Mouse (Mus musculus): ENCODE measurements around the gene Lilr4b.

The Lilr4b gene

GRCm38 (mm10) chr10:51520021-51520420 lies 39.6 kb downstream of the Lilr4b start:
- H3K27me3 ChIP-seq (ENCODE audit: insufficient read depth, low read length): no peaks in the 10 kb centered on the region
- TF ChIP-seq CTCF (conservative IDR thresholded peaks at IDR 0.05; ENCODE audit: low read length) (no peak), NANOG (IDR thresholded peaks at IDR 0.05; ENCODE audit: borderline replicate concordance, low read length) (no peak), POU5F1 (IDR thresholded peaks at IDR 0.05; ENCODE audit: borderline replicate concordance, low read length) (no peak)

GRCm38 (mm10) chr10:51521453-51521852 lies 41.0 kb downstream of the Lilr4b start:
- Histone ChIP-seq H3K27me3 (ENCODE audit: insufficient read depth, low read length) (no peaks in the 10 kb centered on the region), H3K9me3 (ENCODE audit: low read length) (no peaks in the 10 kb centered on the region), H3K4me1 (replicated peaks; ENCODE audit: low read depth, low read length) (no peaks in the 10 kb centered on the region), H3K36me3 (ENCODE audit: insufficient read depth, low read length) (no peaks in the 10 kb centered on the region), H3K4me3 (replicated peaks; ENCODE audit: low read length) (no peak overlapping the region)
- TF ChIP-seq CTCF (conservative IDR thresholded peaks at IDR 0.05; ENCODE audit: low read length) (no peak), POU5F1 (IDR thresholded peaks at IDR 0.05; ENCODE audit: borderline replicate concordance, low read length) (no peak), NANOG (IDR thresholded peaks at IDR 0.05; ENCODE audit: borderline replicate concordance, low read length) (no peak)

More at GRCm38 (mm10) chr10:51520021-51520420, 39.6 kb downstream of the Lilr4b start:
- no peaks in the 10 kb centered on the region for H3K36me3 ChIP-seq (ENCODE audit: insufficient read depth, low read length)
- no peak overlapping the region for H3K4me3 ChIP-seq (replicated peaks; ENCODE audit: low read length)
- no peaks in the 10 kb centered on the region for H3K4me1 ChIP-seq (replicated peaks; ENCODE audit: low read depth, low read length)
- no peaks in the 10 kb centered on the region for H3K9me3 ChIP-seq (ENCODE audit: low read length)

GRCm38 (mm10) chr10:51526090-51526489 lies 45.7 kb downstream of the Lilr4b start:
- Histone ChIP-seq H3K4me1 (replicated peaks; ENCODE audit: low read depth, low read length) (no peaks in the 10 kb centered on the region), H3K9me3 (ENCODE audit: low read length) (peaks cover 17% of the 10 kb centered on the region), H3K27me3 (ENCODE audit: insufficient read depth, low read length) (no peaks in the 10 kb centered on the region), H3K36me3 (ENCODE audit: insufficient read depth, low read length) (no peaks in the 10 kb centered on the region), H3K4me3 (replicated peaks; ENCODE audit: low read length) (no peak overlapping the region)
- no peak for TF ChIP-seq CTCF (conservative IDR thresholded peaks at IDR 0.05; ENCODE audit: low read length)
- no peak for TF ChIP-seq NANOG (IDR thresholded peaks at IDR 0.05; ENCODE audit: borderline replicate concordance, low read length)
- no peak for TF ChIP-seq POU5F1 (IDR thresholded peaks at IDR 0.05; ENCODE audit: borderline replicate concordance, low read length)

GRCm38 (mm10) chr10:51526633-51527032 lies 46.2 kb downstream of the Lilr4b start:
- TF ChIP-seq NANOG (IDR thresholded peaks at IDR 0.05; ENCODE audit: borderline replicate concordance, low read length) (no peak), POU5F1 (IDR thresholded peaks at IDR 0.05; ENCODE audit: borderline replicate concordance, low read length) (no peak), CTCF (conservative IDR thresholded peaks at IDR 0.05; ENCODE audit: low read length) (no peak)
- Histone ChIP-seq H3K4me3 (replicated peaks; ENCODE audit: low read length) (no peak overlapping the region), H3K27me3 (ENCODE audit: insufficient read depth, low read length) (no peaks in the 10 kb centered on the region), H3K36me3 (ENCODE audit: insufficient read depth, low read length) (no peaks in the 10 kb centered on the region), H3K9me3 (ENCODE audit: low read length) (peaks cover 22% of the 10 kb centered on the region), H3K4me1 (replicated peaks; ENCODE audit: low read depth, low read length) (no peaks in the 10 kb centered on the region)

- Histone ChIP-seq H3K4me1 (replicated peaks; ENCODE audit: low read depth, low read length) (no peaks in the 10 kb centered on the region), H3K9me3 (ENCODE audit: low read length) (peaks cover 42% of the 10 kb centered on the region), H3K36me3 (ENCODE audit: insufficient read depth, low read length) (no peaks in the 10 kb centered on the region), H3K4me3 (replicated peaks; ENCODE audit: low read length) (no peak overlapping the region), H3K27me3 (ENCODE audit: insufficient read depth, low read length) (no peaks in the 10 kb centered on the region)
- no peak for TF ChIP-seq NANOG (IDR thresholded peaks at IDR 0.05; ENCODE audit: borderline replicate concordance, low read length)
- no peak for TF ChIP-seq POU5F1 (IDR thresholded peaks at IDR 0.05; ENCODE audit: borderline replicate concordance, low read length)
- no peak for TF ChIP-seq CTCF (conservative IDR thresholded peaks at IDR 0.05; ENCODE audit: low read length)
Measured at GRCm38 (mm10) chr10:51528840-51529434, 48.5 kb downstream of the Lilr4b start.

- Histone ChIP-seq H3K4me3 (replicated peaks; ENCODE audit: low read length) (no peak overlapping the region), H3K4me1 (replicated peaks; ENCODE audit: low read depth, low read length) (no peaks in the 10 kb centered on the region), H3K36me3 (ENCODE audit: insufficient read depth, low read length) (no peaks in the 10 kb centered on the region), H3K27me3 (ENCODE audit: insufficient read depth, low read length) (no peaks in the 10 kb centered on the region), H3K9me3 (ENCODE audit: low read length) (peaks cover 42% of the 10 kb centered on the region)
- TF ChIP-seq CTCF (conservative IDR thresholded peaks at IDR 0.05; ENCODE audit: low read length) (no peak), POU5F1 (IDR thresholded peaks at IDR 0.05; ENCODE audit: borderline replicate concordance, low read length) (no peak), NANOG (IDR thresholded peaks at IDR 0.05; ENCODE audit: borderline replicate concordance, low read length) (no peak)
Measured at GRCm38 (mm10) chr10:51529497-51529896, 49.1 kb downstream of the Lilr4b start.

GRCm38 (mm10) chr10:51530813-51531212 lies 50.4 kb downstream of the Lilr4b start:
- TF ChIP-seq POU5F1 (IDR thresholded peaks at IDR 0.05; ENCODE audit: borderline replicate concordance, low read length): no peak
- no peak for TF ChIP-seq NANOG (IDR thresholded peaks at IDR 0.05; ENCODE audit: borderline replicate concordance, low read length)
- TF ChIP-seq CTCF (conservative IDR thresholded peaks at IDR 0.05; ENCODE audit: low read length): no peak
- H3K36me3 ChIP-seq (ENCODE audit: insufficient read depth, low read length): no peaks in the 10 kb centered on the region
- peaks cover 42% of the 10 kb centered on the region for H3K9me3 ChIP-seq (ENCODE audit: low read length)
- H3K4me3 ChIP-seq (replicated peaks; ENCODE audit: low read length): no peak overlapping the region
- no peaks in the 10 kb centered on the region for H3K4me1 ChIP-seq (replicated peaks; ENCODE audit: low read depth, low read length)
- H3K27me3 ChIP-seq (ENCODE audit: insufficient read depth, low read length): no peaks in the 10 kb centered on the region
